Mouse (Mus musculus) spleen, embryonic (tissue): ENCODE measurements at regions not wholly inside any gene's neighbourhood (a gene's known extent, or its start where the extent isn't known, plus 50 kb on each side); places are given as distances from the start of the nearest gene placed in this dataset.

Source experiments
- CTCF ChIA-PET: fragments of 350-600 bp; sonication (Branson Sonifier 250); formaldehyde crosslinking; loops from one replicate; lab custom pipeline; 2022; lab: Charles Lee

- CTCF ChIA-PET = no interaction called here
These were observed 521.8 kb downstream of the Nr2f2 start for GRCm38 (mm10) chr7:69844631-69845324.

GRCm38 (mm10) chr7:69837379-69837778 is 529.2 kb downstream of the Nr2f2 start:
- CTCF ChIA-PET = no interaction called here

GRCm38 (mm10) chr7:69827251-69827650 is 539.3 kb downstream of the Nr2f2 start:
- CTCF ChIA-PET = no interaction called here

GRCm38 (mm10) chr7:69820570-69820969 is 546.0 kb downstream of the Nr2f2 start:
- CTCF ChIA-PET = no interaction called here

DNA sequence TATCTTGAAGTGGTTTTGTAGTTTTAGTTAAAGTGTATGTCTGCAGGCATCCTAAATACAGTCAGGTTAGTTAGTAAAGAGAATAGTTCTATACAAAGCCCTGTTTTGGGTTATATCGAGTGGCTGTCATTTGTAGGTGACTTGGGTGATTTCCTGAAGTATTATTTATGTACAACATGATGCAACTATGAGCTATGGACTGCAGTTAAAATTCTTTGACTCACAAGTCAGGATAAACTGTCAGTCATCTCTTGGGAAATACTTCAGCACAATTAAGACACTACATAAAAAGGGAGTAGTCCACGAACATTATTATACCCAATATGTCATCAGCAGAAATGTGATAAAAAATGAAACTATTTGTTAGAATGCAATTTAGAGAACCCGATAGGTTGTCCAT is 554.2 kb downstream of the Nr2f2 start:
- CTCF ChIA-PET = no interaction called here

- CTCF ChIA-PET = no interaction called here
These were observed 555.7 kb downstream of the Nr2f2 start for GRCm38 (mm10) chr7:69810873-69811272.

- CTCF ChIA-PET = no interaction called here
These were observed 559.3 kb downstream of the Nr2f2 start for GRCm38 (mm10) chr7:69807220-69807619.

DNA sequence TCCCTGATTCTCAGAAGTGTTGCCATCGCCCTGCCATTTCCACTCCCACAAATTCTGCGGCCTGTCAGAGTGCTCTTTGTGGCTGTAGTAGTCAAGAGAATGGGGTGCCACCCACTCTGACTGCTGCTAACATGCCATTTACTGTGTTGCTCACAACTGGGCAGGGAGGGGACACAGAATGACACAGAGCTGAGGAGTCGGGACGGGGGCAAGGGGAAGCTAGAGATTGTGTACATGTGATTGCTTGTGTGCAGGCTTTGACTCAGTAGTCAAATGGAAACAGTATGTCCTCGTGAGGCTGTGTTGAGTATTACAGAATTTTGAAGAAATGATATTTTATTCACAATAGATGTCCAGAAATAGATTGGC is 595.6 kb downstream of the Nr2f2 start:
- CTCF ChIA-PET = no interaction called here

DNA sequence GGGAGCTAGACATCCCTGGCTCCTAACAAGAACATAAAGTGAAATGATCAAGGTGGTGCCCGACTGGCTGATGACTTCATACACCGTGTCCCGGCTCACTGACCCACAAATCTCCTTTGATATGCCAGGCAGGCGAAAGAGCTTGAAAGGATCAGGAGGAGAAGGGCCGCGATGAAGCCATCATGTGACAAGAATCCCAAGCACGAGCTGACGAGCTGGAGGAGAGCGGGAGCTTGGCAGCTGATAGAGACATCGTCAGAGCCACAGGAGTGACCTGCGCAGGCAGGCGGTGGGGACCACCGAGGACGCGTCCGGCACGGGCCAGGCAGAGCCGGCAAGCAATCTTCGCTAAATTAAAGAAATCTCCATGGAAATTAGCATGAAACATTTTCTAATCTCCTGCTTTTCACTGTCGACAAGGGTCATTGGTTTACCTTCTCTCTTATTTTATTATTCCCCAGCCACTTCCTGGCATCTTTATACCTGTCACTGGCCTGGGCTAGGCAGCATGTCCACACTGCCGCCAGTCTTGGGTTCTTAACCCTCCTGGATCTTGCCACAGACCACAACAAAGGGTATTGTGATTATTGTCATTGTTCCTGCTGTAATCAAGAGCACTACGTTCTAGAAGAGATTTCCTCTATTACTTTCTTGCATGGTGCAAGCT is 596.1 kb downstream of the Nr2f2 start:
- CTCF ChIA-PET = no interaction called here

GRCm38 (mm10) chr7:69766451-69766850 is 600.1 kb downstream of the Nr2f2 start:
- CTCF ChIA-PET = no interaction called here

GRCm38 (mm10) chr7:69740495-69740894 is 626.0 kb downstream of the Nr2f2 start:
- CTCF ChIA-PET = no interaction called here

DNA sequence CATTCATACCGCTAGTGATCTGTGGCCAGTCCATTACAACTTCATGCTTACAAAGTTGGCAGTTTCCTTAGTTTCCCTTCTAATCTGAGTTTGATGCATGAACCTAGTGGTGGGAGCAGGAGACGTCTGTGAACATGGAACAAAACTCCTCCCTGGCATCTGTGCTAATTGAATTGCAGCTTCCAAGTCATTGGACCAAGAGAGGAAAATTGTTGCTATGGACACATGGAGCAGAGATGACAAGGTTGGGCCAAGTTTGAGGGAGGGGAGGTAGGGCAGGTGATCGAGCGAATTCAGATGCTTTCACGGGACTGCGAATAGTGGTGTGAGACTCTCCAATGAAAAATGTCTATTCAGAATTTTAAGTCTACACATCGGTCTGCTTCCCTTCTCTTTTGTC is 627.5 kb downstream of the Nr2f2 start:
- CTCF ChIA-PET = no interaction called here

- CTCF ChIA-PET = no interaction called here
These were observed 651.5 kb downstream of the Nr2f2 start for GRCm38 (mm10) chr7:69715081-69715480.

DNA sequence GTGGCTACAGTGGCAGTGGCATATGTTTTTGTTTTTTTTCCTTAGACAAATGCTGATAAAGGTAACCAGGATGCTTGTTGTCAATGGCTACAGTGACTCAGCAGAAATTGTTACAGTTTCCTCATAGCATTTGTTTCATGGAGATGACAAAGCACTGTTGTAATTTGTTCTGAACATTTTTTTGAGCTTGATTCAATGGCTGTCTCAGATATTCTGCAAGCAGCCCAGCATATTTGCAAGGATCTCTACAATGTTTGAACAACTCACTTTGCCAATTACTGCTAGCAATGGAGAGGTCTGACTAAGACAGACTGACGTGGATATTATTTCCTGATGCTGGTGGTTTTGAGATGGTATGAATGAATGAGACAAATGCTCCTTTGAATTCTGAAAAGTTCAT is 696.3 kb downstream of the Nr2f2 start:
- CTCF ChIA-PET = no interaction called here

DNA sequence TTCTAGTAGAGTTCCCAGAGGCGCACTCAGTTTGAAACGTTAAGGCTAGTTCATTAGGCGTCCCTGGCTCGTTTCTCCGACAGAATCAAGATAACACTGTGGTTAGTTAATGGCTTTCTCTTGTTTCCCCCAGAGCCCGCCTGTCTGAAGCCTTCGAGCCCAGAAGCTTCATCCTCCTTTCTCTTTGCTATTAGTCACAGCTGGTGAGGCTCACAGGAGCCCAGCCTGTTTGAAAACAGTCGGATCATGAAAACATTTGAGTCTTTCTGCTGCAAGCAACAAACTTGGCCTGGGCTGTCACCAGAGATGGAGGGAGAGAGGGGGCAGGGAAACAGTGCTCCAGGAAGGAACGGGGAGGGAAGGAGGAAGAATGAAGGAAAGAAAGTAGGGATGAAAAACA is 711.0 kb downstream of the Nr2f2 start:
- CTCF ChIA-PET = no interaction called here

- CTCF ChIA-PET = no interaction called here
These were observed 721.1 kb downstream of the Nr2f2 start for GRCm38 (mm10) chr7:69645449-69645848.

GRCm38 (mm10) chr7:69641652-69642051 is 724.9 kb downstream of the Nr2f2 start:
- CTCF ChIA-PET = no interaction called here

GRCm38 (mm10) chr7:69599866-69600265 is 766.7 kb downstream of the Nr2f2 start:
- CTCF ChIA-PET = no interaction called here

- CTCF ChIA-PET = no interaction called here
These were observed 780.8 kb downstream of the Nr2f2 start for GRCm38 (mm10) chr7:69585716-69586115.

DNA sequence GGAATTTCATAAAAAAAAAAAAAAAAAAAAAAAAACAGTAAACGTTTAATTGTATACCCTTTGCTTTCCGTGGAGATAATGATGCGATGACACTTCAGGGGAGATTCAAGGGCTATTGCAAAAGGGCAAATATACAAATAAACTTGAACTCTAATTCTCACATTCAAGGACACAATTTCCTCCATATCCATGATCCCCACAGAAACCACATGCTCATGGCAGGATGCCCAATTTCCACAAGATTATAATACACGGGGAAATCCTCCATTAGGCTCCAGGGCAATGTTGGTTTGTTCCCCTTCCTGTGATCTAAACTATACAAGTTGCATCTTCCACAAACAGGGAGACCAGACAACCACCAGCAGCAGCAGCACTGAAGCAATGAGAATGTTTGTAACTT is 781.4 kb downstream of the Nr2f2 start:
- CTCF ChIA-PET = no interaction called here

- CTCF ChIA-PET = no interaction called here
These were observed 782.0 kb downstream of the Nr2f2 start for GRCm38 (mm10) chr7:69584516-69584915.

GRCm38 (mm10) chr7:69583901-69584300 is 782.6 kb downstream of the Nr2f2 start:
- CTCF ChIA-PET = no interaction called here

- CTCF ChIA-PET = no interaction called here
These were observed 784.9 kb downstream of the Nr2f2 start for GRCm38 (mm10) chr7:69581668-69582067.
